Mouse (Mus musculus): Measurements from ENCODE around the gene Scel.

DNA sequence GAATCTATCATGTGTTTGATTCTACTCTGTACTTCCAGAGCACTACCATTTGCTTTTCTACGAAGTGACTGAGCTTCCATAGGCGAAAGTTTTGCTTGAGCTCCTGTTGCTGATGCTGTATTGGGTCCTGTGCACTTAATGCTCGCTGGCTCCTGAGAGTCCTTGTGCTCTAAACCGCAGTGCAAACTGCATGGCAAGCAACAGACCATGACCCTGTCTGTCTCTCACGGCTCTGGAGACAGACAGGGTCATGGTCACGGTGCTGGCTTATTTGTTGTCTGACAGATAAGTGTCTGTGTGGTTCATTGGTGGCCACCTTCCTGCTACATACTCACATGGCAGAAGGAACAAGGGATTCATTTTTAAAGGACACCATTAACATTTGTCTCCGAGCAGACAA, 37.8 kb upstream of the Scel start:
- TF ChIP-seq CTCF (IDR thresholded peaks at IDR 0.05; ENCODE audit: extremely low read depth, insufficient read length, insufficient replicate concordance, low read depth, low read length) (no peak), POLR2A (IDR thresholded peaks at IDR 0.05; ENCODE audit: low read depth, low read length) (no peak)
